Mouse (Mus musculus): Measurements from ENCODE around the gene Cdk7. TPM values are rescaled to one million over a fixed set of nuclear protein-coding genes. Genes with fewer than 3 reads are reported as not detected.

Cdk7 gene
- 53.5 and 54.6 TPM in 2 replicates for polyA plus RNA-seq (2014; fragmentation: Nextera tagmentation; extraction: Ambion mirVana)

DNA sequence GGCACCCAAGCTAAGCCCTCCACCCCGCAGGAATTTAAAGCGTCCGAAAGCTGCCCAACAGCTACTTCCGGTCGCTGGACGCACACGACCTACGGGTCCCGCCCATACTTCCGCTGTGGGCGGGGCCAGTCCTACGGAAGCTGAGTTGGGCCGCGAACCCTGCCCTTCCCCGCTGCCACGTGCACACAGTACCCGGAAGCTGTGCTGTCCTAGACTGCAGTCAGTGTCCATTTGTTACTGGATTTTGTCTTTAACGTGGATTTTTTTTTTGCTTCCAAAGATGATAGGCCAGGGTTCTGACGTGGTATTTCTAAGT lies at the start of gene Cdk7:
Gene Cdk7, minus strand, starts transcription at position 79 of the 316 bp plus-strand sequence.
- Histone ChIP-seq H3K27ac (ENCODE audit: low read depth, low read length) (peak within 1 kb of the TSS; percentile 85), H3K36me3 (ENCODE audit: control insufficient read depth, insufficient read depth, low read length) (peaks cover 11% of the 10 kb centered on the region; the same call in 1 of the 2 replicates), H3K27me3 (replicated peaks; ENCODE audit: control insufficient read depth, insufficient read depth, low read length) (no peaks in the 10 kb centered on the region), H3K4me1 (ENCODE audit: control insufficient read depth, insufficient read depth, low read length) (peaks cover 8% of the 10 kb centered on the region; the same call in 1 of the 2 replicates), H3K4me2 (ENCODE audit: low read length) (peak within 1 kb of the TSS; percentile 58), H3K9me3 (replicated peaks; ENCODE audit: control insufficient read depth, low read length) (no peaks in the 10 kb centered on the region), H3K9ac (ENCODE audit: low read length) (peak within 1 kb of the TSS; percentile 92), H3K4me3 (ENCODE audit: low read depth, low read length) (peak within 1 kb of the TSS; percentile 85)
- ATAC-seq: peak; percentile 100
- WGBS: under 1% methylated on average over 19 of the region's 19 CpGs
- DNase-seq (ENCODE audit: low spot score): peak; percentile 97

DNA sequence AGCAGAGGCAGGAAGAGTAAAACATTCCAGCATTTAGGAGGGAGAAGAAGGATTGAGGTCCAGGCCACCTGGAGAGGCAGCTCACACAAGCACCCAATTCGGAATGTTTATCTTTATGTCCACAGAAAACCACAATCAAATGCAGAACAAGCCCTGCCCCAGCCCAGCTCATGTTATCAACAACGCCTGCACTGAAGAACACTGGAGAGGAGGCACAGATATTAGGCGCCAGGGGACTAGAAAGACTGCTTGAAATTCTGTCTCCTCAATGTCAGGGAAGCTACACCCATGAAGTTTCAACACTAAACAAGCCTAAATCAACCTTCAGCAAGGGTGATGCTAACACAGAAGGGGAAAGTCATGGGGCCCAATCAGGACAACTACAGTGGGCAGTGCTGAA lies 46.8 kb upstream of the Cdk7 start:
- H3K9ac ChIP-seq (ENCODE audit: low read length): no peak overlapping the region
- H3K4me3 ChIP-seq (ENCODE audit: low read depth, low read length): no peak overlapping the region
- no peaks in the 10 kb centered on the region for H3K9me3 ChIP-seq (replicated peaks; ENCODE audit: control insufficient read depth, low read length)
- peaks cover 4% of the 10 kb centered on the region for H3K4me1 ChIP-seq (ENCODE audit: control insufficient read depth, insufficient read depth, low read length)
- no peak for DNase-seq (ENCODE audit: low spot score)
- WGBS: 80% methylated on average over 3 of the region's 3 CpGs
- no peak overlapping the region for H3K27ac ChIP-seq (ENCODE audit: low read depth, low read length)
- H3K4me2 ChIP-seq (ENCODE audit: low read length): no peak overlapping the region
- no peaks in the 10 kb centered on the region for H3K27me3 ChIP-seq (replicated peaks; ENCODE audit: control insufficient read depth, insufficient read depth, low read length)
- peaks cover 26% of the 10 kb centered on the region; the same call in 1 of the 2 replicates for H3K36me3 ChIP-seq (ENCODE audit: control insufficient read depth, insufficient read depth, low read length)
- ATAC-seq: no peak

DNA sequence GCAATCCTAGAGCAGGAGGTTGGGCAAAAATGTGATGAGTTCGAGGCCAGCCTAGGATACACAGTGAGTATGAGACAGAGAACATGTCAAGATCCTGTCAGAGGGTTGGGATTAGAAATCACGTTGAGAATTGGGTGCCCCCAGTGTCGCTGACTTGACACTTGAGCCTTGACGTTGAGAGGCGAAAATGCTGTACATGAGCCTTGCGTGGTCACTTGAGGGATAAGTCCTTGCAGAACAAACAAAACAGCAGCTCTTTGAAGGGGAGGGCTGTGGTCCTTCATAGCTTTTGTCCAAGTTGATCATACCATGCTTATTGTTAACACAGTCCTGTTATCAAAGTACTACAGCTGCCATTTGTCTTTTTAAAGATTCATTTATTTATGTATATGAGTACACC lies 46.0 kb upstream of the Cdk7 start:
- ATAC-seq (no peak), DNase-seq (ENCODE audit: low spot score) (no peak)
- Histone ChIP-seq H3K9me3 (replicated peaks; ENCODE audit: control insufficient read depth, low read length) (no peaks in the 10 kb centered on the region), H3K36me3 (ENCODE audit: control insufficient read depth, insufficient read depth, low read length) (peaks cover 25% of the 10 kb centered on the region; the same call in 1 of the 2 replicates), H3K4me2 (ENCODE audit: low read length) (no peak overlapping the region), H3K4me1 (ENCODE audit: control insufficient read depth, insufficient read depth, low read length) (peaks cover 4% of the 10 kb centered on the region), H3K27ac (ENCODE audit: low read depth, low read length) (no peak overlapping the region), H3K9ac (ENCODE audit: low read length) (no peak overlapping the region), H3K4me3 (ENCODE audit: low read depth, low read length) (no peak overlapping the region), H3K27me3 (replicated peaks; ENCODE audit: control insufficient read depth, insufficient read depth, low read length) (no peaks in the 10 kb centered on the region)
- 68% methylated on average over 6 of the region's 6 CpGs for whole genome bisulfite sequencing

GRCm38 (mm10) chr13:100776056-100776419 lies 45.3 kb upstream of the Cdk7 start:
- 14% methylated on average over 8 of the region's 8 CpGs for WGBS

GRCm38 (mm10) chr13:100775252-100776055 lies 44.7 kb upstream of the Cdk7 start, which contains the start of gene Cenph:
TSS of gene Cenph (minus strand) at chr13:100775899.
- WGBS: 1% methylated on average over 41 of the region's 46 CpGs
- ATAC-seq (peak; percentile 95), DNase-seq (ENCODE audit: low spot score) (peak; percentile 96)
- Histone ChIP-seq H3K4me2 (ENCODE audit: low read length) (peak within 1 kb of the TSS; percentile 85), H3K27ac (ENCODE audit: low read depth, low read length) (peak within 1 kb of the TSS; percentile 40; the same call in 1 of the 2 replicates), H3K9me3 (replicated peaks; ENCODE audit: control insufficient read depth, low read length) (no peaks in the 10 kb centered on the region), H3K4me3 (ENCODE audit: low read depth, low read length) (peak within 1 kb of the TSS; percentile 77), H3K36me3 (ENCODE audit: control insufficient read depth, insufficient read depth, low read length) (peaks cover 19% of the 10 kb centered on the region), H3K9ac (ENCODE audit: low read length) (peak within 1 kb of the TSS; percentile 71), H3K4me1 (ENCODE audit: control insufficient read depth, insufficient read depth, low read length) (peaks cover 4% of the 10 kb centered on the region), H3K27me3 (replicated peaks; ENCODE audit: control insufficient read depth, insufficient read depth, low read length) (no peaks in the 10 kb centered on the region)

More at GRCm38 (mm10) chr13:100776056-100776419, 45.3 kb upstream of the Cdk7 start:
- Histone ChIP-seq H3K4me1 (ENCODE audit: control insufficient read depth, insufficient read depth, low read length) (peaks cover 4% of the 10 kb centered on the region), H3K9ac (ENCODE audit: low read length) (peak overlapping the region; percentile 53; the same call in 1 of the 2 replicates), H3K4me2 (ENCODE audit: low read length) (peak overlapping the region; percentile 85), H3K36me3 (ENCODE audit: control insufficient read depth, insufficient read depth, low read length) (peaks cover 19% of the 10 kb centered on the region; the same call in 1 of the 2 replicates), H3K27me3 (replicated peaks; ENCODE audit: control insufficient read depth, insufficient read depth, low read length) (no peaks in the 10 kb centered on the region), H3K9me3 (replicated peaks; ENCODE audit: control insufficient read depth, low read length) (no peaks in the 10 kb centered on the region), H3K4me3 (ENCODE audit: low read depth, low read length) (peak overlapping the region; percentile 77), H3K27ac (ENCODE audit: low read depth, low read length) (peak overlapping the region; percentile 40; the same call in 1 of the 2 replicates)
- DNase-seq (ENCODE audit: low spot score) (no peak), ATAC-seq (no peak)

DNA sequence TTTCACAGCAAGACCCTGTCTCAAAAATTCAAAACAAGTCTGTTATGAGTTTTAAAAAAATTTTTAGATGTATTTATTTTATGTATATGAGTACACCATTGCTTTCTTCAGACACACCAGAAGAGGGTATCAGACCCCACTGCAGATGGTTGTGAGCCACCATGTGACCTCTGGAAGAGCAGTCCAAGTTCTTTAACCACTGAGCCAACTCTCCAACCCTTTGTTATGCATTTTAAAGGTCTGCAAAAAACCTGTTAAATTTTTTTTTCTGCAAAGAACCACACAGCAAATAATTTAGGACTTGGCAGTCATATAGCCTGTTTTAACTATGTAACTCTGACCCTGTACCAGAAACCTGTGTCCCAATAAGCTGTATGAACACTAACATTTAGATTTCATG lies 44.0 kb upstream of the Cdk7 start:
- DNase-seq (ENCODE audit: low spot score): no peak
- Histone ChIP-seq H3K4me3 (ENCODE audit: low read depth, low read length) (peak overlapping the region; percentile 77), H3K9me3 (replicated peaks; ENCODE audit: control insufficient read depth, low read length) (no peaks in the 10 kb centered on the region), H3K36me3 (ENCODE audit: control insufficient read depth, insufficient read depth, low read length) (peaks cover 20% of the 10 kb centered on the region), H3K4me2 (ENCODE audit: low read length) (peak overlapping the region; percentile 85), H3K4me1 (ENCODE audit: control insufficient read depth, insufficient read depth, low read length) (peaks cover 4% of the 10 kb centered on the region), H3K27me3 (replicated peaks; ENCODE audit: control insufficient read depth, insufficient read depth, low read length) (no peaks in the 10 kb centered on the region), H3K27ac (ENCODE audit: low read depth, low read length) (no peak overlapping the region), H3K9ac (ENCODE audit: low read length) (peak overlapping the region; percentile 71; the same call in 1 of the 2 replicates)
- no peak for ATAC-seq

DNA sequence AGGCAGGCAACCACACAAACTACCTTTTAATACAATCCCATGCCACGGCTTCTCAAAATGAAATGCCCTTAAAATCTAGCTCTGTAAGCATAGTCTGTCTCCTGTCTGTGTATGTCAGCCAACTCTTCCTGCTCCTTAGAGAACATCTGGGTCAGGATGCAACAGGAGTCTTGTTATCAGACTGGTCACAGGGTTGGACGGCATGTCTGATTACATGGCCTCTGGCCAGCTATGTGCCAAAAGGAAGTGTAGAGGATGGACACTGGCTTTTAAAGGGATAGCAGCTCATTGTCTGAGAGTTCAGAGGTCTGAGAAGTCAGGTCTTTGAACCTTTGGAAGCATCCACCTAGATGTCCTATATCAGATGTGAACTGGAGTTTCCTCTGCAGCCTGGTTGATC lies 24.6 kb upstream of the Cdk7 start:
- H3K4me2 ChIP-seq (ENCODE audit: low read length): no peak overlapping the region
- ATAC-seq: no peak

GRCm38 (mm10) chr13:100754186-100754585 lies 23.4 kb upstream of the Cdk7 start:
- 65% methylated on average over 4 of the region's 4 CpGs for WGBS
- H3K4me1 ChIP-seq (ENCODE audit: control insufficient read depth, insufficient read depth, low read length): no peaks in the 10 kb centered on the region
- H3K4me3 ChIP-seq (ENCODE audit: low read depth, low read length): no peak overlapping the region
- no peaks in the 10 kb centered on the region for H3K9me3 ChIP-seq (replicated peaks; ENCODE audit: control insufficient read depth, low read length)
- H3K36me3 ChIP-seq (ENCODE audit: control insufficient read depth, insufficient read depth, low read length): no peaks in the 10 kb centered on the region
- H3K4me2 ChIP-seq (ENCODE audit: low read length): no peak overlapping the region
- DNase-seq (ENCODE audit: low spot score) (no peak), ATAC-seq (no peak)
- no peaks in the 10 kb centered on the region for H3K27me3 ChIP-seq (replicated peaks; ENCODE audit: control insufficient read depth, insufficient read depth, low read length)
- no peak overlapping the region for H3K9ac ChIP-seq (ENCODE audit: low read length)
- no peak overlapping the region for H3K27ac ChIP-seq (ENCODE audit: low read depth, low read length)

More for the DNA sequence above, 24.6 kb upstream of the Cdk7 start:
- Histone ChIP-seq H3K4me1 (ENCODE audit: control insufficient read depth, insufficient read depth, low read length) (no peaks in the 10 kb centered on the region), H3K27me3 (replicated peaks; ENCODE audit: control insufficient read depth, insufficient read depth, low read length) (no peaks in the 10 kb centered on the region), H3K36me3 (ENCODE audit: control insufficient read depth, insufficient read depth, low read length) (peaks cover 6% of the 10 kb centered on the region; the same call in 1 of the 2 replicates), H3K9ac (ENCODE audit: low read length) (no peak overlapping the region), H3K4me3 (ENCODE audit: low read depth, low read length) (no peak overlapping the region), H3K9me3 (replicated peaks; ENCODE audit: control insufficient read depth, low read length) (no peaks in the 10 kb centered on the region), H3K27ac (ENCODE audit: low read depth, low read length) (no peak overlapping the region)
- no peak for DNase-seq (ENCODE audit: low spot score)
- 92% methylated on average over 2 of the region's 2 CpGs for WGBS

- H3K9me3 ChIP-seq (replicated peaks; ENCODE audit: control insufficient read depth, low read length): no peaks in the 10 kb centered on the region
- no peak overlapping the region for H3K4me3 ChIP-seq (ENCODE audit: low read depth, low read length)
Observed at GRCm38 (mm10) chr13:100753011-100753410, 22.3 kb upstream of the Cdk7 start.

More at GRCm38 (mm10) chr13:100753011-100753410, 22.3 kb upstream of the Cdk7 start:
- Histone ChIP-seq H3K27me3 (replicated peaks; ENCODE audit: control insufficient read depth, insufficient read depth, low read length) (no peaks in the 10 kb centered on the region), H3K4me2 (ENCODE audit: low read length) (no peak overlapping the region), H3K36me3 (ENCODE audit: control insufficient read depth, insufficient read depth, low read length) (no peaks in the 10 kb centered on the region), H3K4me1 (ENCODE audit: control insufficient read depth, insufficient read depth, low read length) (no peaks in the 10 kb centered on the region), H3K9ac (ENCODE audit: low read length) (no peak overlapping the region), H3K27ac (ENCODE audit: low read depth, low read length) (no peak overlapping the region)
- DNase-seq (ENCODE audit: low spot score) (no peak), ATAC-seq (no peak)
- WGBS: 84% methylated on average over 6 of the region's 6 CpGs
